Mouse (Mus musculus) adrenal gland, postnatal 0 days (tissue): ENCODE data around the gene Ltf. TPM values are rescaled to one million over a fixed set of nuclear protein-coding genes. Genes with fewer than 3 reads are reported as not detected.

Experiments used
- polyA plus RNA-seq: library from polyadenylated mRNA; unstranded; fragments of >200 nt; fragmentation: Nextera tagmentation; extraction: Ambion mirVana; gene quantifications from 2 replicates; pipeline ENCODE4 v1.2.1, GENCODE M21; 2015

The Ltf gene
- polyA plus RNA-seq = 8.4 and 15.2 TPM in 2 replicates

GRCm38 (mm10) chr9:111019022-111019421, at the start of gene Ltf:
Ltf (plus strand) TSS chr9:111019271.

GRCm38 (mm10) chr9:110990204-110990603, 28.9 kb upstream of the Ltf start, which contains the start of gene Rtp3:
Rtp3 (minus strand) TSS chr9:110990583.

GRCm38 (mm10) chr9:111056798-111057543, 37.9 kb downstream of the Ltf start, which contains the start of gene Ccrl2:
Ccrl2 (minus strand) TSS chr9:111057519.

Other genes starting within 250 kb of the Ltf start
- not detected in 2 replicates for gene Prss42, start 221.1 kb upstream of the Ltf start, polyA plus RNA-seq
- gene Prss44, start 205.3 kb upstream of the Ltf start, polyA plus RNA-seq = not detected in 2 replicates
- gene Prss43, start 192.6 kb upstream of the Ltf start, polyA plus RNA-seq = not detected in 2 replicates
- gene Prss45, start 184.7 kb upstream of the Ltf start, polyA plus RNA-seq = not detected in 2 replicates
- not detected in 2 replicates for gene Prss46, start 174.8 kb upstream of the Ltf start, polyA plus RNA-seq
- 0.51 and 0.66 TPM in 2 replicates for gene Prss50, start 161.3 kb upstream of the Ltf start, polyA plus RNA-seq
- gene Als2cl, start 139.4 kb upstream of the Ltf start, polyA plus RNA-seq = 1.8 and 2.7 TPM in 2 replicates
- gene Tmie, start 139.2 kb upstream of the Ltf start, polyA plus RNA-seq = 1.7 and 2.1 TPM in 2 replicates
- gene Fam240a, start 102.4 kb upstream of the Ltf start, polyA plus RNA-seq = not detected in 2 replicates
- 0.25 and 0.27 TPM in 2 replicates for gene Tdgf1, start 73.1 kb upstream of the Ltf start, polyA plus RNA-seq
- 6.2 and 9.1 TPM in 2 replicates for gene Lrrc2, start 67.7 kb upstream of the Ltf start, polyA plus RNA-seq
- gene Rtp3, start 28.7 kb upstream of the Ltf start, polyA plus RNA-seq = 0.93 and 1.8 TPM in 2 replicates
- 3.7 and 5.8 TPM in 2 replicates for gene Ccrl2, start 38.2 kb downstream of the Ltf start, polyA plus RNA-seq
- gene Lrrfip2, start 98.3 kb downstream of the Ltf start, polyA plus RNA-seq = 29.8 and 36.3 TPM in 2 replicates